Mouse (Mus musculus) intestine, postnatal 0 days (tissue): ENCODE measurements around the gene Rbm8a. TPM values are rescaled to one million over a fixed set of nuclear protein-coding genes. Genes with fewer than 3 reads are reported as not detected.
"Not testable (repeated sequence)": the region's sequence is repeated elsewhere in the genome, so short reads cannot be mapped to it uniquely, and the experiment has no call there.

Experiments used
- ATAC-seq: fragments of 200-750 bp; cut with Nextera tagmentation; 2 replicates; pipeline ENCODE4 v1.8.0; 2017; ENCODE audit warnings: mild to moderate bottlenecking, moderate TSS enrichment, moderate library complexity
- H3K27ac ChIP-seq: fragments of 300-500 bp; sonication (generic); 2 replicates; pipeline ENCODE4 v1.5.1; 2014; ENCODE audit warnings: mild to moderate bottlenecking, low read depth, low read length, moderate library complexity
- H3K27me3 ChIP-seq: fragments of 300-500 bp; sonication (generic); replicated peaks from 2 replicates; pipeline ENCODE4 v1.6.1; 2014; ENCODE audit warnings: low read length, mixed read lengths; ENCODE audit not compliant: control insufficient read depth, insufficient read depth
- H3K36me3 ChIP-seq: fragments of 300-500 bp; sonication (generic); 2 replicates; pipeline ENCODE4 v1.6.1; 2014; ENCODE audit warnings: mild to moderate bottlenecking, moderate library complexity; ENCODE audit not compliant: control insufficient read depth, insufficient read depth
- H3K4me1 ChIP-seq: fragments of 300-500 bp; sonication (generic); replicated peaks from 2 replicates; pipeline ENCODE4 v1.6.1; 2014; ENCODE audit warnings: antibody characterized with exemption, low read length, mixed read lengths; ENCODE audit not compliant: control insufficient read depth, insufficient read depth
- H3K4me2 ChIP-seq: fragments of 300-500 bp; sonication (generic); replicated peaks from 2 replicates; pipeline ENCODE4 v1.6.1; 2014; ENCODE audit warnings: low read depth, mild to moderate bottlenecking, moderate library complexity
- H3K4me3 ChIP-seq: fragments of 300-500 bp; sonication (generic); 2 replicates; pipeline ENCODE4 v1.5.1; 2014; ENCODE audit warnings: low read depth, low read length
- H3K9ac ChIP-seq: fragments of 300-500 bp; sonication (generic); 2 replicates; pipeline ENCODE4 v1.6.1; 2014; ENCODE audit warnings: mild to moderate bottlenecking, low read depth, low read length
- H3K9me3 ChIP-seq: fragments of 300-500 bp; sonication (generic); 2 replicates; pipeline ENCODE4 v1.6.1; 2016; ENCODE audit warnings: mixed run types; ENCODE audit not compliant: control insufficient read depth
- CTCF ChIP-seq: sonication (generic); IDR thresholded peaks from 2 replicates; pipeline ENCODE4 v1.5.1; 2016; ENCODE audit warnings: low read depth, mild to moderate bottlenecking, control low read depth, antibody characterized with exemption, moderate library complexity
- WGBS: fragments of 180-500 bp; shearing (Covaris S2); extraction: QIAGEN DNeasy Blood & Tissue Kit; methylation state at CpG from one replicate; pipeline ENCODE4 v1.1.7; 2014; 5-methylcytosine and 5-hydroxymethylcytosine counted together
- polyA plus RNA-seq: library from polyadenylated mRNA; unstranded; fragments of >200 nt; fragmentation: Nextera tagmentation; extraction: Ambion mirVana; gene quantifications from 2 replicates; pipeline ENCODE4 v1.2.1, GENCODE M21; 2015

Rbm8a gene
- polyA plus RNA-seq, 1 experiment from 2014 or later, result 73.8 TPM

GRCm38 (mm10) chr3:96639219-96639618 lies 9.5 kb downstream of the Rbm8a start:
- Histone ChIP-seq H3K4me2 (no peak overlapping the region), H3K4me1 (no peaks in the 10 kb centered on the region), H3K27ac (no peak overlapping the region), H3K27me3 (no peaks in the 10 kb centered on the region), H3K4me3 (no peak overlapping the region), H3K9ac (no peak overlapping the region), H3K36me3 (peaks cover 24% of the 10 kb centered on the region), H3K9me3 (no peaks in the 10 kb centered on the region)
- ATAC-seq, result no peak
- WGBS, result 90% methylated on average over 1 of the region's 1 CpGs
- TF ChIP-seq CTCF, result peak; percentile 79

GRCm38 (mm10) chr3:96645018-96645649 lies 15.4 kb downstream of the Rbm8a start, which contains the start of gene Itga10:
Gene Itga10, plus strand, starts transcription at chr3:96645584.
- H3K9me3 ChIP-seq, result no peaks in the 10 kb centered on the region
- peak; percentile 32; the same call in 1 of the 2 replicates for ATAC-seq
- peaks cover 30% of the 10 kb centered on the region for H3K36me3 ChIP-seq
- H3K27me3 ChIP-seq, result no peaks in the 10 kb centered on the region
- no peak within 1 kb of the TSS for H3K27ac ChIP-seq
- H3K4me3 ChIP-seq, result no peak within 1 kb of the TSS
- no peaks in the 10 kb centered on the region for H3K4me1 ChIP-seq
- peak; percentile 71 for TF ChIP-seq CTCF
- H3K4me2 ChIP-seq, result no peak within 1 kb of the TSS
- no peak within 1 kb of the TSS for H3K9ac ChIP-seq
- WGBS, result 62% methylated on average over 7 of the region's 7 CpGs

GRCm38 (mm10) chr3:96647365-96647764 lies 17.6 kb downstream of the Rbm8a start:
- 90% methylated on average over 3 of the region's 3 CpGs for WGBS
- TF ChIP-seq CTCF, result no peak
- Histone ChIP-seq H3K36me3 (peaks cover 24% of the 10 kb centered on the region), H3K9me3 (no peaks in the 10 kb centered on the region), H3K4me3 (no peak overlapping the region), H3K27ac (no peak overlapping the region), H3K9ac (no peak overlapping the region), H3K27me3 (no peaks in the 10 kb centered on the region), H3K4me2 (no peak overlapping the region), H3K4me1 (no peaks in the 10 kb centered on the region)
- ATAC-seq, result no peak

- H3K27ac ChIP-seq, result no peak overlapping the region
- 86% methylated on average over 2 of the region's 2 CpGs for WGBS
- ATAC-seq, result no peak
- no peaks in the 10 kb centered on the region for H3K27me3 ChIP-seq
- H3K4me3 ChIP-seq, result no peak overlapping the region
- H3K4me1 ChIP-seq, result peaks cover 4% of the 10 kb centered on the region; the same call in 1 of the 2 replicates
- H3K4me2 ChIP-seq, result no peak overlapping the region
- H3K36me3 ChIP-seq, result no peaks in the 10 kb centered on the region
- no peaks in the 10 kb centered on the region for H3K9me3 ChIP-seq
- no peak for TF ChIP-seq CTCF
- H3K9ac ChIP-seq, result no peak overlapping the region
Measured at GRCm38 (mm10) chr3:96660901-96661300, 31.2 kb downstream of the Rbm8a start.

GRCm38 (mm10) chr3:96662731-96663316 lies 33.1 kb downstream of the Rbm8a start:
- Histone ChIP-seq H3K4me1 (peaks cover 4% of the 10 kb centered on the region; the same call in 1 of the 2 replicates), H3K36me3 (no peaks in the 10 kb centered on the region), H3K9ac (no peak overlapping the region), H3K27ac (no peak overlapping the region), H3K27me3 (no peaks in the 10 kb centered on the region), H3K9me3 (no peaks in the 10 kb centered on the region), H3K4me3 (no peak overlapping the region), H3K4me2 (no peak overlapping the region; the same call in 1 of the 2 replicates)
- WGBS, result 58% methylated on average over 8 of the region's 8 CpGs
- TF ChIP-seq CTCF, result no peak
- no peak for ATAC-seq

GRCm38 (mm10) chr3:96663432-96664239 lies 33.9 kb downstream of the Rbm8a start:
- peak; percentile 76 for ATAC-seq
- 9% methylated on average over 17 of the region's 18 CpGs for WGBS
- peak; percentile 79 for TF ChIP-seq CTCF

GRCm38 (mm10) chr3:96665732-96666363 lies 36.1 kb downstream of the Rbm8a start:
- not testable (repeated sequence) for H3K9me3 ChIP-seq, H3K4me3 ChIP-seq, H3K27ac ChIP-seq, H3K4me1 ChIP-seq, ATAC-seq, H3K4me2 ChIP-seq, H3K9ac ChIP-seq, H3K36me3 ChIP-seq, H3K27me3 ChIP-seq
- 88% methylated on average over 7 of the region's 7 CpGs for WGBS

More at GRCm38 (mm10) chr3:96663432-96664239, 33.9 kb downstream of the Rbm8a start:
- Histone ChIP-seq H3K9me3 (no peaks in the 10 kb centered on the region), H3K36me3 (no peaks in the 10 kb centered on the region), H3K27ac (no peak overlapping the region), H3K4me3 (peak overlapping the region; percentile 31), H3K4me2 (peak overlapping the region; percentile 62), H3K27me3 (no peaks in the 10 kb centered on the region), H3K4me1 (peaks cover 4% of the 10 kb centered on the region; the same call in 1 of the 2 replicates), H3K9ac (0 out of 2 replicates have a peak overlapping the region, but pooled peaks have one; percentile 22)
